Comparison of ENCODE assay signal across 8 mouse cellular contexts in the genomic region with DNA sequence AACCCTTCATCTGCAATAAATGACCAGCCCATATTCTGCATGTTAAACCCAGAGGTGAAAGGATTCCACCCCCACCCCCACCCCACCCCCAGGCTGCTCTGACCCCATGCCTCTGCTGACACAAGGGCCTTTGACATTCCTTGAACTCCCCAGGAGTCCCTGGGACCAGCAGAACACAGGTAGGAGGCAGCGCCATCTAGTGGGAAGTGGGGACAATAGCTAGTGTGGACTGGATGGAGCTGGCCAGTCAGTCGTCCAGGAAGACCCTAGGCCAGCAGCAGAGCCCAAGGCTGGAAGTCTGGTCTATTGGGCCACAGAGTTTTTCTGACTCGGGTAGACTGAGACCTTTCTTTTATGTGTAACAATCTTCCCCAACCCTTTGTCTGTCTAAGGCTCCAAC.
DNase-seq lines count a peak whose midpoint lies in the region.

No protein-coding gene starts in this region.

- no peaks in the 10 kb centered on the region for H3K36me3 ChIP-seq in heart, embryonic 10.5 days
- no peaks in the 10 kb centered on the region for H3K36me3 ChIP-seq in macrophage (ENCODE audit: inconsistent target)

- intact Hi-C loops in heart, postnatal 25 days (cut with DNase I), result loop anchor here (1.0 kb wide), 1 partner anchor 170 kb away; no protein-coding TSS in a partner anchor

- H3K4me3 ChIP-seq in heart, embryonic 10.5 days, result no peak overlapping the region
- no peak overlapping the region for H3K4me3 ChIP-seq in macrophage (ENCODE audit: inconsistent target)

- H3K4me1 ChIP-seq in heart, embryonic 10.5 days, result peaks cover 33% of the 10 kb centered on the region

- DNase-seq in heart, adult 18-20 months, result peak; percentile 54 to 79
- DNase-seq in heart, postnatal 25 days (ENCODE audit: low spot score), result no peak
- DNase-seq in NIH3T3 (ENCODE audit: low read depth), result peak; percentile 78
- peak; percentile 77 for DNase-seq in cerebellum, adult 9-10 months
- peak; percentile 81 for DNase-seq in heart, embryonic 10.5 days (ENCODE audit: low spot score)
- DNase-seq in layer of hippocampus, postnatal 10 days (ENCODE audit: low spot score in 2 of 2), result peak; percentile 67 to 77
- peak; percentile 70 for DNase-seq in testis, postnatal 10 days (ENCODE audit: low spot score)

- H3K27me3 ChIP-seq in heart, embryonic 10.5 days (ENCODE audit: insufficient read depth, poor library complexity, severe bottlenecking), result no peaks in the 10 kb centered on the region

- H3K9me3 ChIP-seq in heart, embryonic 10.5 days, result no peaks in the 10 kb centered on the region

- no peaks in the 10 kb centered on the region for H3K79me2 ChIP-seq in macrophage (ENCODE audit: inconsistent target)

- 17% methylated on average over 3 of the region's 3 CpGs for WGBS in heart, embryonic 10.5 days
- WGBS in macrophage (ENCODE audit: missing documents), result 12% methylated on average over 3 of the region's 3 CpGs

- no peak overlapping the region for H3K27ac ChIP-seq in heart, embryonic 10.5 days
- peak overlapping the region; percentile 31; the same call in 1 of the 2 replicates for H3K27ac ChIP-seq in macrophage
